Mouse (Mus musculus): ENCODE results near the gene Ctrl.
A peak's percentile ranks its signal among the peaks of the same experiment; 100 is the strongest.
"Not testable (repeated sequence)": the region's sequence is repeated elsewhere in the genome, so short reads cannot be mapped to it uniquely, and the experiment has no call there.

The Ctrl gene

GRCm38 (mm10) chr8:105933762-105934161 is at the start of gene Ctrl:
Gene Ctrl, minus strand, starts transcription at chr8:105933862.
- no peak for DNase-seq (ENCODE audit: low read depth in 2 of 2, low spot score in 2 of 2)

- DNase-seq (ENCODE audit: low read depth in 2 of 2, low spot score in 2 of 2): not testable (repeated sequence)
Observed at GRCm38 (mm10) chr8:105983406-105983805, 49.7 kb upstream of the Ctrl start.

- no peak for DNase-seq (ENCODE audit: low read depth in 2 of 2, low spot score in 2 of 2)
Observed at GRCm38 (mm10) chr8:105981146-105981545, 47.5 kb upstream of the Ctrl start.

- no peak for DNase-seq (ENCODE audit: low read depth in 2 of 2, low spot score in 2 of 2)
Observed at GRCm38 (mm10) chr8:105979325-105979724, 45.7 kb upstream of the Ctrl start, which contains the start of gene Dpep3. Gene Dpep3, minus strand, starts transcription at chr8:105979429.

- DNase-seq (ENCODE audit: low read depth in 2 of 2, low spot score in 2 of 2): no peak
Observed at GRCm38 (mm10) chr8:105975363-105975762, 41.7 kb upstream of the Ctrl start.

GRCm38 (mm10) chr8:105971019-105971720 is 37.5 kb upstream of the Ctrl start:
- DNase-seq (ENCODE audit: low read depth in 2 of 2, low spot score in 2 of 2): no peak

DNA sequence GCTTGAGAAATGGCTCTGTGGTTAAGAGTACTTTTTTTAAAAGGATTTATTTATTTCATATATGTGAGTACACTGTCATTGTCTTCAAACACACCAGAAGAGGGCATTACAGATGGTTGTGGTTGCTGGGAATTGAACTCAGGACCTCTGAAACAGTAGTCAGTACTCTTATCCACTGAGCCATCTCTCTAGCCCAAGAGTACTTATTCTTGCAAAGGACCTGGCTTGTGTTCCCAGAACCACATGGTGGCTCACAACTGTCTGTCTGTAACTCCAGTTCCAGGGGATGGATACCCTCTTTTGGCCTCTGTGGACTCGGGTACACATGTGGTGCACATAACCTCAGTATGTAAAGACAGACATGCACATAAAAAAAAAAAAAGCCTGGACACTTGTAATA is 35.7 kb upstream of the Ctrl start:
- DNase-seq (ENCODE audit: low read depth in 2 of 2, low spot score in 2 of 2): no peak

DNA sequence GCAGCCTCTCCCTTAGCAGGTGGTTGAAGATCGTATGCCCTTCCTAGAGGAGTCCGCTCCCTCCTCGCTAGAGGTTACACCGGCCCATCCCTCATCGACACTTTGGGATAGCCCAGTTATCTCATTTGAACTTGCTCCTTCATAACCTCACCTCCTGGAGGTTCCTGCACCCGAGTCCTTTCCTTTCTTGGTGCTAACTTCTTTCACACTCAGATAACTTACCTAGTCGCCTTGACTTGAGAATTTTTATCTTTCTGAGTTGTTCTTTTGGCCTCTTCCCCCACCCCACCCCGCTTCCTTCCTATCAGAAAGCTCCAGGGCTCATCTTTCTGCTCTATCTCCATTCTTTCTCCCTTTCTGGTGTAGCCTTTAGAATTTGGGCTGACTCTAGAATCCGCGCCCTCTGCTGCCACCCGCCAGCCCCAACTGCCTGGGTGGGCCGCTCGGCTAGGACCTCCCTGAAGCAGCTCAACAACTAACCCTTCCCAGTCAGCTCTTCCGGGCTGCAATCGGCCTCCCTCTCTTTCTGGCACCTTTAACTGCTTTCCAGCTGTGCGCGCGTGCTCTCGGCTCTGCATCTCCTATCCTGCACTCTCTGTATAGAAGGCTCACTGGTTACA is 33.1 kb upstream of the Ctrl start:
- DNase-seq (ENCODE audit: low read depth in 2 of 2, low spot score in 2 of 2): peak in 1 of 2 experiments; percentile 27

- DNase-seq (ENCODE audit: low read depth in 2 of 2, low spot score in 2 of 2): peak; percentile 50 to 71
Observed at GRCm38 (mm10) chr8:105965905-105966341, 32.3 kb upstream of the Ctrl start, which contains the start of gene Slc12a4. Gene Slc12a4, minus strand, starts transcription at chr8:105966097.

DNA sequence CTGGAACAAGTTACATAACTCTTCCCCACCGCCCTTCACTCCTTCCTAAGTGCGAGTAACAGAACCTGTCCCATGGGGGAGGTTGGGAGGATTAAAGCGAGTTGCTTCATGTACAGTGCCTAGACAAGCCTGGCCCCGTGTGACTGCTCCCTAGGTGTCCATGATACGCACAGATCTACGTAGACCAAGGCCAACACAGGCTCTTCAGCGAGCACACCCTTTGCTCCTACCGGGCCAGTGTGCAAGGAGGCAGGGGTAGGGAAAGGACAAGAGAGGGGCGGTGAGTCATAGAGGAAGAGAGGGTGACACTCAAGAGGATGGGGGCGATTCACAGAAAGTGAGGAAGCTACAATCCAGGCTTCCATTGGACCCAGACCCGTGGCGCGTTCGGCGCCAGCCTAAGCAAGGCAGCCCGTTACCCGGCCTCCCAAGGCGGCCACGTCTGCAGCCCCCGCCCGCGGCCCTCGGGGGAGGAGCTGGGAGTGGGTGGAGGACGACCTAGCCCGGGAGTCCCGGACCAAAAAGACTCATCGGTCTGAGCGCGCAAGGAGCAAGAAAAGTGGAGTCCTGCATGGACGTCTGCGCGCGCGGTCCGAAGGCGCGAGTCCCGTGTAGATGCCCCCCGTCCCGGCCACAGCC is 31.7 kb upstream of the Ctrl start:
- peak; percentile 25 to 34 for DNase-seq (ENCODE audit: low read depth in 2 of 2, low spot score in 2 of 2)

DNA sequence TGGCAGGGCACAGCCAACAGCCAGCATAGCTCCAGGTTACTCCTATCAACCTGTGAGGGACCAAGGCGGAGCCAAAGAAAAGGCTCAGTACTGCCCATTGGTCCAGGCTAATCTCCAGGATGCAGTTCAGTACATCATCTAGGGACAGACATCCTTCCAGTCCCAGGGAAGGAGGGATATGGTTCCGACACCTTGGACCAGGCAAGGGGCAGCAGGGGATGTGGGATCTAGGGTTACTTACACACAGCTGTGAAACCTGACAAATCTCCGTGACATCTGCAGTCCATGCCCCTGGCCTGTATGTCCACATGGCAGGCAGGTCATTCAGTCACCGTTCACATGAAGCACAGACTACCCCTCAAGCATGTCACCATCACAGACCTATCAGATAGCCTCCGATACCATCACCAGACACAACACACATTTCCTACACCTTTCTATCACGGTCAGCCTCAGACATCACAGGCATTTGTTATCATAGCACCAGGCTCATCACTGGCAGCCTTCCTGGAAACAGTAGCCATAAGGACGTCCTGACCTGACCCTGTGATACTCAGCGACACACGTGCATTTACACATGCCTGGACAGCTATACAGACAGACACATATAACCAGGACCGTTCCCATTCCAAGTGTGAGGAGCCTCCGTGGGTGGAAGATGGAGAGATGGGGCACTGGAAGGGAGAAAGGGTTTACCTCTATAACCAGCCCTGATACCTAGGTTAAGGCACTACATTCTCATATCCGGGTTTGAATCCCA is 31.0 kb upstream of the Ctrl start:
- DNase-seq (ENCODE audit: low read depth in 2 of 2, low spot score in 2 of 2): no peak

DNA sequence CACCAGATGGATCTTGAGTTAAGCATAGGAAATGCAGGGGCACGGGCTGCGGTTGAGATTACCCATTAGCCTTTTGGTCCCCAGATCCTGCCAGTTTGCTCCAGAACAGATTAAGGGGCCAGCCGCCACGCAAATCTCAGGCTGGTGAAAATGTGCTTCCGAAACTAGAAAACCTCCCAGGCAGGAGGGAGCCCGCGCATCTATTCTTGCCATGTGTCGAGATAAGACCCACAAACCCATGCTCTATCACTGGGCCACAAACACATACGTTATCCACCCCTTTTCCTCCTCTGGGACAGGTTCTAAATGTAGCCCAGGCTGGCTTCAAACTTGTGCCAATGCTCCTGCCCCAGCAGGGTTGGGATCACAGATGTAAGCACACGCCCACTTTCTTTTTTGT is 27.9 kb upstream of the Ctrl start:
- DNase-seq (ENCODE audit: low read depth in 2 of 2, low spot score in 2 of 2): no peak

DNA sequence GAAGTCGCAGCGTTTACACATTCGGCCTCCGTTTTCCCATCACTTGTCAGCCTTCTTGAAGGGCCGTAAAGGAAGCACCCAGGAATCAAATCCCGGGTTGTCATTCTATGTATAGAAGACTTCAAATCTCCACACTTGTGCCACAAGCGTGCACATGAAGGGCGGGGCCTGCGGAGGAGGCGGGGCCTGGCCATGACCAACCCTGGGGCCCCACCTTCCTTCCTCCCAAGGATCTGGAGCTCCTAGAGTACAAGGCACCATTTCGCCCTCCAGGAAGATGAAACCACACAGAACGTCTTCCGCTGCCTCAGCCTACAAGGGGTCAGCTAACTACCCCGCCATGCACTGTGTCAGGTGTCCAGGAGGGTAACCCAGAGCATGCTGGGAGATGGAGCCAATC is 27.4 kb upstream of the Ctrl start:
- no peak for DNase-seq (ENCODE audit: low read depth in 2 of 2, low spot score in 2 of 2)

- DNase-seq (ENCODE audit: low read depth in 2 of 2, low spot score in 2 of 2): no peak
Observed at GRCm38 (mm10) chr8:105959350-105959749, 25.7 kb upstream of the Ctrl start.

GRCm38 (mm10) chr8:105957813-105958212 is 24.2 kb upstream of the Ctrl start:
- no peak for DNase-seq (ENCODE audit: low read depth in 2 of 2, low spot score in 2 of 2)

DNA sequence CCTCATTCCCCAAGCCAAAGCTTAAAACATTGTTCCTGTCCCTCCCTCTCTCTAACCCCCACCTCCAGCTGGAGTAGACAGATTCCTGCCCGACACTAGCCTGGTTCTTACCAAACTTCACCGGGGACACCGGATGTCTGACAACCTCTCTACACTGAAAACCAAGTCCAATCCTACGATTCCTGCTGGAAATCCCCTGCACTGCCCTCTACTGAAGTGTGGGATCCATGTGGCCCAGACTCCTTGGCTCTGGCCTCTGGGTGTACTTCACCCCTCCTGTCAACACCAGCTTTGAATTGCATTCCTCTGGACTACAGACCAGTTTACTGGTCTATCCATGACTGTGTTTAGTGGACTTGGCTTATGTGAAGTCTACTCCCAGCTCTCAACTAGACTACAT is 22.9 kb upstream of the Ctrl start:
- no peak for DNase-seq (ENCODE audit: low read depth in 2 of 2, low spot score in 2 of 2)

- DNase-seq (ENCODE audit: low read depth in 2 of 2, low spot score in 2 of 2): no peak
Observed at GRCm38 (mm10) chr8:105951057-105951659, 17.5 kb upstream of the Ctrl start.

DNA sequence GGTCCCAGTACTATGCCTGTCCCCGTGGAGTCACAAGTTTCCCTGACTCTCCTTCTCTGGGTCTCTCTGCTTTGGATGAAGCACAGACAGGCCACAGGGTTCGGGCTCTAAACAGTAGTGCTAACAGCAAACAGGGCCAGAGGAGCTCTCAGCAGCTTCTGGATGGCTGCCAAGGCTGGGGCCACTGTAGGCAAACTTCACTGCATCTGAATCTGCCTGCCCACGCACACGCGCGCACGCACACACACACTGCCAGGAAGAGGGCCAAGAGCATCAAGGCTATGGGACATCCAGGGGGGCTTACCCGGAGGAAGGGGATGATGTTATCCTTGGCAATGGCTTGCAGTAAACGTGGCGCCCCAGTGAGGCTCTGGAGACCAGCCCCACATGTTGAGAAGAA is 15.7 kb upstream of the Ctrl start:
- DNase-seq (ENCODE audit: low read depth in 2 of 2, low spot score in 2 of 2): no peak

DNA sequence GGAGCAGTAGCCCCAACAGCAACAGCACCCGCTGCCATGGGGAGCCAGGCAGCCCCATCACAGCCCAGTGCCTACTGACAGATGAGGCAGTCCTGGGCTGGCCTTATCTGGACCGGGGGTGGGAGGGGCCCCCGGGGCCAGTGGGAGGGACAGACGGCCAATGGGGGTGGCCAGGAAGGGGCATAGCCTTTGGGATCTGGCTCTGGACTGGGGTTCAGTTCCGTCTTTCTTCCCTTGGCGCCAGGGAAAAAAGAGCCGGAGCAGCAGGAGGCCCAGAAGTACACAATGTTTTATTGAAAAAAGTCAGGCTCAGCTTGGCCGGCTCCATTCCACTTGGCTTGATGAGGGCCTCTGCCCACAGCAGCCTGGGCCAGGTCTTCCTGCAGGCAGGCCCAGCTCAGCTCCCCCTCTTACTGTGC is 9.7 kb upstream of the Ctrl start, which contains the start of gene Lcat:
Gene Lcat (minus strand): TSS at position 62 of the 419 bp plus-strand sequence.
- DNase-seq (ENCODE audit: low read depth in 2 of 2, low spot score in 2 of 2): no peak

- DNase-seq (ENCODE audit: low read depth in 2 of 2, low spot score in 2 of 2): no peak
Observed at GRCm38 (mm10) chr8:105942542-105942941, 8.9 kb upstream of the Ctrl start.

DNA sequence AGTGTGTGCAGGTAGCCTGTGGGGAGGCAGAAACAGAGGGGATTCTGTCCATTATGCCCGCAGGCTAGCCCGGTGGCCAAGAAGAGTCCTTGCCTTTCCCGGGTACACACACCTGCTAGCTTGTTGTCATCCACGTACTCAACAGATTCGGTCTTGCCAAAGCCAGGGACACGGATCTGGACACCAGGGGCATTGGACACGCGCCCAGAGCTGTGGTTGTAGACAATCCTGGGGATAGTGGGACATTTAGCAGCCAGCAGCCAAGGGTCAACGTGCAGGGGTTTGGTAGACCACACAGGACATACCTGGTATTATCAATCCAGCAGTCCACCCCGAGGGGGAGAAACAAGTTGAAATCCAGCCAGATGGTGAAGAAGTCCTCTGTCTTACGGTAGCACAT is 8.4 kb upstream of the Ctrl start:
- no peak for DNase-seq (ENCODE audit: low read depth in 2 of 2, low spot score in 2 of 2)
